Mouse (Mus musculus) kidney, postnatal 0 days (tissue): ENCODE data around the gene Ppp1r1c. TPM values are rescaled to one million over a fixed set of nuclear protein-coding genes. Genes with fewer than 3 reads are reported as not detected.

Experiments
- ATAC-seq: fragments of 200-750 bp; cut with Nextera tagmentation; replicated peaks from 2 replicates; pipeline ENCODE4 v1.8.0; 2017; ENCODE audit warnings: low read depth, moderate number of reproducible peaks, moderate TSS enrichment, moderate library complexity; ENCODE audit not compliant: low FRiP score
- DNase-seq: peaks from one replicate; pipeline ENCODE4 v3.0.0-alpha.2; 2016; ENCODE audit warnings: low spot score
- H3K27ac ChIP-seq: fragments of 300-500 bp; sonication (generic); 2 replicates; pipeline ENCODE4 v1.5.1; 2014; ENCODE audit warnings: mild to moderate bottlenecking
- H3K27me3 ChIP-seq: fragments of 300-500 bp; sonication (generic); 2 replicates; pipeline ENCODE4 v1.6.1; 2014; ENCODE audit warnings: low read length, mixed read lengths; ENCODE audit not compliant: insufficient read depth
- H3K36me3 ChIP-seq: fragments of 300-500 bp; sonication (generic); 2 replicates; pipeline ENCODE4 v1.6.1; 2014; ENCODE audit warnings: low read length, mixed read lengths; ENCODE audit not compliant: insufficient read depth
- H3K4me1 ChIP-seq: fragments of 300-500 bp; sonication (generic); replicated peaks from 2 replicates; pipeline ENCODE4 v1.6.1; 2014; ENCODE audit warnings: antibody characterized with exemption, low read length, mixed read lengths; ENCODE audit not compliant: insufficient read depth
- H3K4me2 ChIP-seq: fragments of 300-500 bp; sonication (generic); 2 replicates; pipeline ENCODE4 v1.6.1; 2014; ENCODE audit warnings: mild to moderate bottlenecking, low read length, moderate library complexity, mixed read lengths
- H3K4me3 ChIP-seq: fragments of 300-500 bp; sonication (generic); replicated peaks from 2 replicates; pipeline ENCODE4 v1.5.1; 2014; ENCODE audit warnings: low read depth, low read length
- H3K9ac ChIP-seq: fragments of 300-500 bp; sonication (generic); 2 replicates; pipeline ENCODE4 v1.6.1; 2014; ENCODE audit warnings: low read depth, low read length
- H3K9me3 ChIP-seq: fragments of 300-500 bp; sonication (generic); replicated peaks from 2 replicates; pipeline ENCODE4 v1.6.1; 2016; ENCODE audit warnings: low read length, inconsistent platforms, mixed read lengths
- CTCF ChIP-seq: IDR thresholded peaks from 2 replicates; pipeline ENCODE4 v1.5.1; 2016; ENCODE audit warnings: antibody characterized with exemption, low read depth, mild to moderate bottlenecking, moderate library complexity
- WGBS: fragments of 180-500 bp; shearing (Covaris S2); extraction: QIAGEN DNeasy Blood & Tissue Kit; methylation state at CpG from one replicate; pipeline ENCODE4 v1.1.7; 2014; 5-methylcytosine and 5-hydroxymethylcytosine counted together
- polyA plus RNA-seq: library from polyadenylated mRNA; unstranded; fragments of >200 nt; fragmentation: Nextera tagmentation; extraction: Ambion mirVana; gene quantifications from 2 replicates; pipeline ENCODE4 v1.2.1, GENCODE M21; 2015

The Ppp1r1c gene
- polyA plus RNA-seq, 1 experiment from 2014 or later = 0.16 TPM

DNA sequence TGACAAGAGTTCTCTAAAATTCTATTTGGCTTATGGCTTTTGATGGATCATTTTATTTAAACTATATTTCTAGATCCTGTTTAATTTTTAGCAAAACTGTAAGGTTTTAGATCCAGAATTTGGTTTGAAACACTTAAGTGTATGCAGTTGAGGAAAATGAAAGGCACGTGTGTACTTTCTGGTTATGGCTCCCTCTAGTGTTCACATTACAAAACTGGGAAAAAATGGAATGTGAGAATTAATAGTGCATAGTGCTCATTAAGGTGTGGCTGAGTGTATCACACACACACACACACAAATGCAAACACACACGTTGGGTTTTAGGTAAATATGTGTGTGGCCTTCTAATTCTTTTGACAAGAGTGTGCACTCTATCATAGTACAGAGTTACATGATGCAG, 70.2 kb downstream of the Ppp1r1c start:
- Histone ChIP-seq H3K4me1 (no peaks in the 10 kb centered on the region), H3K4me3 (no peak overlapping the region), H3K36me3 (no peaks in the 10 kb centered on the region), H3K27ac (no peak overlapping the region), H3K9ac (no peak overlapping the region), H3K9me3 (no peaks in the 10 kb centered on the region), H3K27me3 (no peaks in the 10 kb centered on the region), H3K4me2 (no peak overlapping the region)
- DNase-seq (no peak), ATAC-seq (no peak)
- TF ChIP-seq CTCF = peak; percentile 47; the same call in 1 of the 2 replicates
- 78% methylated on average over 2 of the region's 2 CpGs for WGBS

DNA sequence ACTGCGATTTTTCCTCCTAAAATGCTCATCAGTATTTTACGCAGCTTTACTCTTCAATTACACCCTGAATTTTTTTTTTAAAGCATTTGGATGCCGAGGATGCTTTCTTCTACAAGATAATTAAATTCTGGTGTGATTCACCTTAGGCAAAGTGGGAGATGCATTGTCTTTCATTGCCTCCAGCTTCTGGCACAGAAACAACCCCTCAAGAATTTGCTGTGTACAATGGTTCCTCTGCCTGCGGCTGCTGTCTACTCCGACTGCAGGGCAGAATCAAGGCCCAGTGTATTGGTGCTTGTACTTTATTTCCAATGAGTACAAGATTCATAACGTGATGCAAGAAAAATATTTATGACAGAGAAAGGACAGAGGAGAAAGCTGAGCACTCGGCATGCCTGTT, 73.2 kb downstream of the Ppp1r1c start:
- Histone ChIP-seq H3K4me1 (no peaks in the 10 kb centered on the region), H3K9me3 (no peaks in the 10 kb centered on the region), H3K4me2 (no peak overlapping the region), H3K9ac (no peak overlapping the region), H3K4me3 (no peak overlapping the region), H3K36me3 (no peaks in the 10 kb centered on the region), H3K27ac (no peak overlapping the region), H3K27me3 (no peaks in the 10 kb centered on the region)
- DNase-seq = no peak
- TF ChIP-seq CTCF = no peak
- no peak for ATAC-seq
- WGBS = 66% methylated on average over 7 of the region's 7 CpGs

DNA sequence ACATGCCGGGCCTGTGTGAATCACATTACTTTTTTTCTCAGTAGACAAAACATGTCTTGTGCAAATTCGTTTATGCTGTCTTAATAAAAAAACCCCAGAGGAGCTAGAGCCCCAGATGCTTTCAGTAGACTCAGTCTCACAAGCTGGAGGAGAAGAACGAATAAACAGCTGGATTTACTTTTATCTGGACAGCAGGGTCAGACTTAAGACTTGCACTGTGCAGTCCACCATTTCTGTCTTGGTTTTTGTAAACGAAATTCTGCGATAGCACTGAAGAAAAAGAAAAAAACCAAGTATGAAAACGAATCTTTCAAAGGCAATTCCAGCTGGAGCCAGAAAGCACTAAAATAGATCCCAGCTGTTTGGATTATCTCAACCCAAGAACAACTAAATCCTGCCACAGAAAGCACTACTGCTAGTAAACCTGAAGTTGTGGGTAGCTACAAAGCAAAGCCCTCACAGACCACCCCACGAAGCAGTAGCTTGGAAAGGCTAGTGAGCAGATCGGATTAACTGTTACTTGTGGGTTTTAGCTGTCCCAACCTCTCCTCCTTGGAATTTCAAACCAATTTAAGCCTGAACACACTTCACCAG, 78.1 kb downstream of the Ppp1r1c start:
- no peak for TF ChIP-seq CTCF
- H3K4me3 ChIP-seq = no peak overlapping the region
- H3K9ac ChIP-seq = no peak overlapping the region
- no peaks in the 10 kb centered on the region for H3K27me3 ChIP-seq
- no peaks in the 10 kb centered on the region for H3K9me3 ChIP-seq
- ATAC-seq (no peak), DNase-seq (peak; percentile 75)
- peak overlapping the region; percentile 63 for H3K27ac ChIP-seq
- H3K4me1 ChIP-seq = no peaks in the 10 kb centered on the region
- H3K36me3 ChIP-seq = no peaks in the 10 kb centered on the region
- 36% methylated on average over 8 of the region's 8 CpGs for WGBS
- H3K4me2 ChIP-seq = no peak overlapping the region

DNA sequence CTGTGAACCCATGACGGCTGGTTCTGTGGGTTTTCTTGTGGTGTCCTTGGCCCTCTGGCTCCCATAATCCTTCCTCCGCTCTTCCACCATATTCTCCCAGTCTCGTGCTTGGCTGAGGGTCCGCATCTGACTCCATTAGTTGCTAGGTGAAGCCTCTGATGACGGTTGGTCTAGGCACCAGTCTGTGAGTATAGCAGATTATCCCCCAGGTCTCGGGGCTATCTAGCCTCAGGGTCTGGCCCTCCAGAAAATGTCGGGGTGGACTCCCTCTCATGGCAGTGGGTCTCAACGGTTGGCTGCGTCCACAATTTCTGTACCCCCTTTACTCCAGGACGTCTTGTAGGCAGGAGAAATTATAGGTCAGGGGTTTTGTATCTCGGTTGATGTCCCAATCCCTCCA, 78.9 kb downstream of the Ppp1r1c start:
- no peak overlapping the region for H3K27ac ChIP-seq
- WGBS = 88% methylated on average over 11 of the region's 11 CpGs
- no peak for TF ChIP-seq CTCF
- no peaks in the 10 kb centered on the region for H3K4me1 ChIP-seq
- no peaks in the 10 kb centered on the region for H3K27me3 ChIP-seq
- ATAC-seq (no peak), DNase-seq (no peak)
- no peak overlapping the region for H3K4me2 ChIP-seq
- H3K36me3 ChIP-seq = no peaks in the 10 kb centered on the region
- no peaks in the 10 kb centered on the region for H3K9me3 ChIP-seq
- H3K4me3 ChIP-seq = no peak overlapping the region
- no peak overlapping the region for H3K9ac ChIP-seq

DNA sequence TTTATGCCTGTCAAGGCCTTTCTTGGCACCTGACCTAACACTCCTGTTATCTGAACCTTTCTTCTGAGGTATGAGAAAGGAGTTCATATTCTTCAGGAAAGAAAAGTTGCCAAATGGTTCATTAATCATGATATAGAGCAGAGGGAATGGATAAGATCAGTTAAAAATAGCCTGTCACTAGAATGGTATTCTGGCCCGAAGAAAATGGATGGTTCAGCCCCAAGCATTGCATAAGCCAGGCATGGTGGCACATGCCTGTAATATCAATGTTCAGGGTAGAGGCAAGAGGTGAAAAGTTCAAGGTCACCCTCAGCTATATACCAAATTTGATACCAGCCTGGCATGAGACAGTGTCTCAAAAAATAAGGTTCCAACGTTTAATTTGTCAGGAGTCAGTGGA, 85.6 kb downstream of the Ppp1r1c start:
- 26% methylated on average over 2 of the region's 2 CpGs for WGBS
- H3K27me3 ChIP-seq = no peaks in the 10 kb centered on the region
- no peak overlapping the region for H3K27ac ChIP-seq
- no peaks in the 10 kb centered on the region for H3K36me3 ChIP-seq
- H3K9ac ChIP-seq = no peak overlapping the region
- H3K4me2 ChIP-seq = no peak overlapping the region
- peak; percentile 26 for DNase-seq
- H3K4me3 ChIP-seq = no peak overlapping the region
- H3K4me1 ChIP-seq = no peaks in the 10 kb centered on the region
- TF ChIP-seq CTCF = no peak
- no peak for ATAC-seq
- no peaks in the 10 kb centered on the region for H3K9me3 ChIP-seq

DNA sequence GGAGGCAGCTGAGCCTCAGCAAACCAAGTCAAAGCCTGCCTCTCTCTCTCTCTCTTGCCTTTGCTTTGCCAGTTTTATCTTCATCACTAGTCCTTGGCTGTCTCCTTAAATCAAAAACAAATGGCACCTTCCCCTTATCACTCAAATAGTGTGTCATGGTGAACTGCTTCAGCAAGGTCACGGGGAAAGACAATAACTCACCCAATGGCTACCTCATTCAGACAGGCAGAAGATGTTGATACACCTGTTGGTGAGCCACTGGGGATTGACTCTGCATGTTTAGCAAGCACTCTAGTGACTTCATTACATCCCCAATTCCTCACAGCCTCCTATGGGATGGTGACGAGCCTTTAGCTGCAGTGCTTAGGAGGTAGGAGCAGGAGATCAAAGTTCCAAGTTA, 89.9 kb downstream of the Ppp1r1c start:
- Histone ChIP-seq H3K4me2 (no peak overlapping the region), H3K9ac (no peak overlapping the region), H3K4me1 (no peaks in the 10 kb centered on the region), H3K36me3 (no peaks in the 10 kb centered on the region), H3K27me3 (no peaks in the 10 kb centered on the region), H3K27ac (no peak overlapping the region), H3K9me3 (no peaks in the 10 kb centered on the region), H3K4me3 (no peak overlapping the region)
- ATAC-seq (no peak), DNase-seq (no peak)
- 68% methylated on average over 2 of the region's 2 CpGs for WGBS
- no peak for TF ChIP-seq CTCF

DNA sequence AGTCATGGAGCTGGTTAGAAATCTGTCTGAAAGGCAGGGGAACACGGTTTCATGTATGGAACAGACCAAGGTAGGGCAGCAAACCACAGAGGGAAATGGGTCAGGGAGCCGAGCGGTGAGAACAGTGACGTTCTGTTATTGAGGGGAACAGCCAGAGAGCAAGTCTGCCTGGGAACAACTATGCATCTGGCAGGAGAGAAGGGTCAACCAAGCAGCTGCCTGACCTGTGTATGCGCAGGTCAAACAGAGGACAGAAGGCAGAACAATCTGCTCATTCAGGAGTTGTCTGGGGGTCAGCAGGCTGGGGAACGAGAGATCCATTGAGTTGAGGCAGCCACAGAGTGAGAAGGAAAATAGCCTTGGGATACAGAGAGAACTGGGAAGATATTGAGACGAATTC, 91.0 kb downstream of the Ppp1r1c start:
- no peaks in the 10 kb centered on the region for H3K4me1 ChIP-seq
- H3K36me3 ChIP-seq = no peaks in the 10 kb centered on the region
- no peak for DNase-seq
- WGBS = 55% methylated on average over 7 of the region's 7 CpGs
- H3K9ac ChIP-seq = no peak overlapping the region
- no peaks in the 10 kb centered on the region for H3K27me3 ChIP-seq
- no peaks in the 10 kb centered on the region for H3K9me3 ChIP-seq
- no peak overlapping the region for H3K4me2 ChIP-seq
- TF ChIP-seq CTCF = no peak
- ATAC-seq = no peak
- no peak overlapping the region for H3K4me3 ChIP-seq
- no peak overlapping the region for H3K27ac ChIP-seq
